Mouse (Mus musculus) spleen, adult 12 weeks (tissue): ENCODE results near the gene Gm8206.
"Not testable (repeated sequence)": the region's sequence is repeated elsewhere in the genome, so short reads cannot be mapped to it uniquely, and the experiment has no call there.

Experiments
- DNase-seq: peaks from one replicate; pipeline ENCODE4 v3.0.0; 2022; ENCODE audit warnings: low spot score

Gm8206 gene

DNA sequence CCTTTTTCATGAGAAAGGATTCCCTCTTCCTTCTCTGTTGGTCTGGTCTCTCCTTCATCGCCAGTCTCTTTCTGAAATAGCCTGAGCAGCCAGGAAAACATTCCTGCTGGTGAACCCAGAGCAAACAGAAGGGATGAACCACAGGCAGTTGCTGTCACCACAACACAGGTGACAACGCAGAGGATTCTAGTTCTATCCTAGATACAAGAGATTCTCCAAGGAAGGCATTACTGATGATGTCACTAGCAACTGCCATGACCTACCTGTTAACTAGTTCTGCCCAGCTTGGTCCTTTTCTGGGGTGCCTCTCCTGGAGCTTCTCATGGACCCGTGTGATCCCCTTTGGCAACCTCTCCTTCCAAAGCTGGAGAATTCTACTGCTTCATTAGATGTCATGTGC is at the start of gene Gm8206:
Gene Gm8206, minus strand, starts transcription at position 101 of the 400 bp plus-strand sequence.
- DNase-seq = not testable (repeated sequence)

DNA sequence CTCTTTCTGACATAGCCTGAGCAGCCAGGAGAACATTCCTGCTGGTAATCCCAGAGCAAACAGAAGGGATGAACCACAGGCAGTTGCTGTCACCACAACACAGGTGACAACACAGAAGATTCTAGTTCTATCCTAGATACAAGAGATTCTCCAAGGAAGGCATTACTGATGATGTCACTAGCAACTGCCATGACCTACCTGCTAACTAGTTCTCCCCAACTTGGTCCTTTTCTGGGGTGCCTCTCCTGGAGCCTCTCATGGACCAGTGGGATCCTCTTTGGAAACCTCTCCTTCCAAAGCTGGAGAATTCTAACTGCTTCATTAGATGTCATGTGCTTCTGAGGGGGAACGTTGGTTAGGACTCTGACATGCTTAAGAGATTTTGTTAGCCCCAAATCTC is 32.0 kb upstream of the Gm8206 start, which contains the start of gene Gm3476:
Gene Gm3476, minus strand, starts transcription at position 101 of the 400 bp plus-strand sequence.
- DNase-seq = not testable (repeated sequence)

DNA sequence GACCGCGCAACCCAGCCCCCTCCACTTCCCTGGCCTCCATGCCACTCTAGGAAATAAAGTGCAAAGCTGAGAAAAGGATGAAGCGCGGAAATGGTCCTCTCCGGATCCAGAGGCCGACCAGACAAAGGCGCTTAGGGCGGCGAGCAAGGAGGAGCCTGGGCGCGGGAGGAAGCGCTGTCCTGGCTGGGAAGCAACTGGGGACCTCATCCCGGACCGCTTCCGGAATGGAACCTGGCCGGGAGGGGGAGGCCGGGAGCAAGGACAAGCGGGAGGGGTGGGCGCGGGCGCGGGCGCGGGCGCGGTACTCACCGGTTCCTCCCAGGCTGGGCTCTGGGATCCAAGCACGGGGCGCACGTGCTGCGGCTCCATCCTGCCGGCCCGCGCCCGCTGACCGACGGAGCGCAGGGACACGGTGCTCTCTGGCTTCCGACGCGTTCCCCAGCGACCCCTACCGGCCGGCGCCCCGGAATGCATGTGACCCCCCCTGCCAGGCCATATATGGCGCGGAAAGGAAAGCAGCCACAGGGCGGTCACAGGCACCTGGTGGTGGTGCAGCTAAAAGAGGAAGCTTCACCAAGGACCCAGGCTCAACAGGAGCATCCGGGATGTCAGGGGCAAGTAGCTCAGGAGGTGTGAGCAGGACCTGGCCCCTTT is 14.7 kb upstream of the Gm8206 start, which contains the start of gene Gm3468:
Gene Gm3468, minus strand, starts transcription at position 394 of the 654 bp plus-strand sequence.
- DNase-seq = not testable (repeated sequence)

DNA sequence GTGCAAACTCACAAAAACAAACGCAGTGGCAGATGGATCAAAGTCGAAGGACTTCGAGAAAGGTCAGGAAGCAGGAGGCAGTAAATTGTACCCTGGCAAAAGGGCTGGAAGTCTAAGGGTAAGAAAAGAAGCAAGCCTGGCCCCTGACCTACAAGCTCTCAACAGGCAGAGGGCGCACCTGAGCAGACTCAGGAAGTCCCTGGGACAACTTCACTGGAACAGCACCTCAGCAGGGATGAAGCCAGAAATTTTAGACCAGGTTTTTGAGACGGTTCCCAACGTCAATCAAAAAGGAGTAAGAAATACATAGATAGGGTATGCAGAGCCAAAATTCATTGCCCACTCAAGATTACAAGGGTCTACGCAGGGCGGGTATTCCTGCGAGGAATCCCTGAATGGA is 13.8 kb upstream of the Gm8206 start:
- DNase-seq = not testable (repeated sequence)

DNA sequence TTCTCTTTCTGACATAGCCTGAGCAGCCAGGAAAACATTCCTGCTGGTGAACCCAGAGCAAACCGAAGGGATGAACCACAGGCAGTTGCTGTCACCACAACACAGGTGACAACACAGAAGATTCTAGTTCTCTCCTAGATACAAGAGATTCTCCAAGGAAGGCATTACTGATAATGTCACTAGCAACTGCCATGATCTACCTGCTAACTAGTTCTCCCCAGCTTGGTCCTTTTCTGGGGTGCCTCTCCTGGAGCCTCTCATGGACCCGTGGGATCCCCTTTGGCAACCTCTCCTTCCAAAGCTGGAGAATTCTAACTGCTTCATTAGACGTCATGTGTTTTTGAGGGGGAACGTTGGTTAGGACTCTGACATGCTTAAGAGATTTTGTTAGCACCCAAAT is 35.6 kb downstream of the Gm8206 start, which contains the start of gene Gm6337:
Gene Gm6337, minus strand, starts transcription at position 101 of the 400 bp plus-strand sequence.
- not testable (repeated sequence) for DNase-seq

DNA sequence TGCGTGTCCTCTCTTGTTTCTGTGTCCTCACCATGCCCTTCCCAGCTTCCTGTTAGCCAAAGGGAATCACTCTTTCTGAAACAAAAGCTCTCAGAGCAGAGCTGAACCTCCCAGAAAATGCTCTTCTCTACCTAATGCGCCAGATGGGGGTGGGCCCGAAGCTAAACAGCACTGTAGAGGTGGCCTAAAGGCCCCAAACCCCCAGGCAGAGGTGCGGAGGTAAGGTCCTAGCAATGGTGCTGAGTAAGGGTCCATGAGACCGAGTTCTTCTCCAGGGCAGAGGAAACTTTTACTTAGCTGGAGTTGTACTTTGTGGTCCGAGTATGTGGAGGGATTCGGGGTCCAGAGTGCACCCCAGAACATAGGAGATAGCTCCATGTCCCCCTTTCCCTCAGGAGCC is 106.6 kb downstream of the Gm8206 start:
- DNase-seq = peak; percentile 18

DNA sequence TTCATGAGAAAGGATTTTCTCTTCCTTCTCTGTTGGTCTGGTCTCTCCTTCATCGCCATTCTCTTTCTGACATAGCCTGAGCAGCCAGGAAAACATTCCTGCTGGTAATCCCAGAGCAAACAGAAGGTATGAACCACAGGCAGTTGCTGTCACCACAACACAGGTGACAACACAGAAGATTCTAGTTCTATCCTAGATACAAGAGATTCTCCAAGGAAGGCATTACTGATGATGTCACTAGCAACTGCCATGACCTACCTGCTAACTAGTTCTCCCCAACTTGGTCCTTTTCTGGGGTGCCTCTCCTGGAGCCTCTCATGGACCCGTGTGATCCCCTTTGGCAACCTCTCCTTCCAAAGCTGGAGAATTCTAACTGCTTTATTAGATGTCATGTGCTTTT is 114.7 kb downstream of the Gm8206 start, which contains the start of gene Gm3453:
Gene Gm3453, minus strand, starts transcription at position 101 of the 400 bp plus-strand sequence.
- not testable (repeated sequence) for DNase-seq
